Mouse (Mus musculus): ENCODE data around the gene Pafah1b2.

The Pafah1b2 gene

DNA sequence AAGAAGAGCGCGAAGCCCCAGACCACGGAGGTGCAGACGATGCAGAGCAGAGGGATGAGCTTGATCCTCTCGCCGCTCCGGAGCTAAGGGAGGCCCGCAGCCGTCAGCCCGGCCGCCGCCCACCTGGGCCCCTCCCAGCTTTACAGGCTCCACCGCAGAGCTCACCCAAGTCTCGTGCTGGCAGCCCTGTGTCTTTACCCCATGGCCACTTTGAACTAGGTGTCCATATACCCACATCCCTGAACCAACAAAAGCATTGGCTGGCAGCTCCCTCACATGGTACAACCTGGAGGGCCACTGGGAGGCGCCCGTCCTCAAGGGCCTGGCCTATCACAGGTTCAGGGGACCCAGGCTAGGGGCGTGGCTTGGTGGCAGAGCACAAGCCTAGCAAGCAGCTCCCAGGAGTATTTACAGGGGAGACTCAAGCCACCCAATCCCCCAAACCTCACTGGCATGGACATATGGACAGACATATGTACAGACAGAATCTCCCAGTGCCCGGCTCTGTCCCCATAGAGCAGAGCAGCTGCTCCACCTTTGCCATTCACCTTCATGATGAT is 71.1 kb downstream of the Pafah1b2 start:
- peak in 1 of 2 experiments; percentile 29 for DNase-seq

DNA sequence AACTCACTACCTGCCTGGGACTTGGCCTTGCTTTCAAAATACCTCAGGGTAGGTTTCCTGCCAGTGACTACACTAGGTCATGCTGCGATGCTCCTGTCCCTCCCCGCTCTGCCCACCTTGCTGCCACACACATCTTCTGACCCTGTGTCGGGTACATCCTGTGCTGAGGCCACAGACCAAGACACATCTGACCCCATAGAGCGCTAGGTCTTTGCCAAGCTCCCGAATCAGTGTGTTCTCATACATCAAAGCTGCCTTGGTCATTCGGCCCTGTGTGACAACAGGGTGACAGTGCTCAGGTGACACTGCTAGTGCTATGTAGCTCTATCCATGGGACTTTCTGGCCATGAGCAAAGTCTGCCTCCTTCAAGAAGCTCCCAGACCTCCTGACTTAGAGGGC is 72.7 kb downstream of the Pafah1b2 start:
- no peak for DNase-seq

DNA sequence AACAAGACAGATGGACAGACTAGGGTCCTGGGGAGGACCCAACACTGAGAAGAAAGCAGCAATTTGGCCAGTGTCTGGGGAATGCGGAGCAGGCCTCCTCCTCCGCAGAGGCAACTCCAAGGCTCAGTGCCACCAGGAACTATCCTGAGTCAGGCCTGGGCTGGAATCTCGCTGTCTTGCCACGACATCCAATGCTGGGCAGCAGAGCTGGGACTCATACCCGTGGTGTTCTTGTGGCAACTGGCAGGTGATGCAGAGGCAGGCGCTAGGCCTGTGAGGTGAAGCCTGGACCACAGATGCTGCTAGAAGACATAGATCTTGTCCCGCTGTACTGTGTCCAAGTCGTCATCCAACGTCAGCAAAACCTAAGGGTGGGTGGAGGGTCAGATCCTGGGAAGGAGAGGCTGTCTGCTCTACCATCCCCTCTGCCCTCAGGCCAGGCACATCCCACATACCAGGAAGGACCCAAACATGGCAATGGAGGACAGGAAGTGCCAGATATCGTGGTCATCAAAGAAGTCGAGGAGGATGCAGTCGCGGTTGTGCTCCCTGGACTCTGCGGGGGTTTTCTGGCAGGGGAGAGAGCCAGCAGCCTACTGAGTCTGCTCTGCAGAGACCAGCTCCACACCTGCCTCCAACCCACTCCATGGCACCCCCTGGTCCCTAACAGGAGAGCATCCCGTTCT is 73.4 kb downstream of the Pafah1b2 start:
- DNase-seq: no peak

DNA sequence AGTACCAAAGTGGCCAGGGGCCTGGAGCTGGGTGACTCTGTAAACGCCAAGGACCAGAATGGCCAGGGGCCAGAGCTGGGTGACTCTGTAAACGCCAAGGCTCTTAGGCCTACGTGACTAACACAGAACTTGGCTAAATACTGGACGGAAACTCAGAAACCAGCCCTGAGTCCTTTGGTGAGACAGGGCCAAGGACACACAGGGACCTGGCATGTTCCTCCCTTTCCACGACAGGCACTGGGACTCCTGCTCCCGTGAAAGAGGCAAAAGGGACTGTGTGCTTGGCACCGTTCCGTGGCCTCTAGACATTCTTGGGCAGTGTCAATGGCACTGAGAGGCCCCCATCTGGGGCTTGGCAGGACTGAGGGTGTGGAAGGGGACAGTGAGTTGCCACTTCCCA is 74.4 kb downstream of the Pafah1b2 start:
- no peak for DNase-seq

DNA sequence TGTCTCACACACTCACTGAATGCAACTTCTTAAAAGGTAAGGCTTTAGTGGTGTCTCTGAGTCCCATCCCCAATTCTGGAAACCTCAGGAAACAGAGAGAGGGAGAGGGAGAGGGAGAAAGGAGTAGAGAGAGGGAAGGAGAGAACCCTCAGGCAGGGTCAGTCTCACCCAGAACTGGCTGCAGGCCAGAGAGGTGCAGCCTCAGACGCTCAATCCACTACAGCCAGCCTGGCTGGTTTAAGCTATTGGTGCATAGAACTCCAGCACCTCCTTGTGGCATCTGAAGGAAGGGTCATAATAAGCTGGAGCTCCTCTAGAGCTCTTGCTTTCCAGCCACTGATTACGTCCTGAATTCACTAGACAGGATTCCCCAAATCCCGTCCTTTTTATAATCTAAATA is 75.6 kb downstream of the Pafah1b2 start:
- DNase-seq: peak; percentile 62 to 77

DNA sequence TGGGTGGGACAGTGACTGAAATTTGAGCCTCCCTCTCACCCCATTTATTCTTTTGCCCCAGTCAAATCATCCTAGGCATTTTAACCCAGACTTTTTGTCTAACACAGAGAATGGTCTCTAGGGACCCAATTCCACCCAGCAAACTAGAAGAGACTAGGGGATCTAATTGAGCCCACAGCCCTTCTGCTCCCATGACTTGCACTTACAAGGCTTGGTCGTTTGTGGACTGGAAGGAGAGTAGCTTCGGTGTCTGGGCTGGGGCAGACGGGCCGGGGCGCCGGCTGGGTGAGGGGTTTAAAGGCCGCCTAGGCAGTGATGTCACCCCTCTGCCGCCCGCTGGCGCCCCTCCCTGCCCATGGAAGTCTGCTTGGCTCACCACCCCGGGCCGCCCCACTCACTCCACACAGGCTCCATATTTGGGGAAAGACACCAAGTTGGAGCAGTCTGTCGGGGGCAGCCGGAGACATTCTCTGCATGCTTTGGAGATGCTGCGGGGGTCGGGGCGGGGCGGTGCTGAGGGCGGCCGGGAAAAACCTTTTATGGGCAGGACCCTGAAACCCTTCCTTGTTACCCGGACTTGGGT is 76.8 kb downstream of the Pafah1b2 start, which contains the start of gene Tagln:
Gene Tagln, minus strand, starts transcription at position 431 of the 583 bp plus-strand sequence.
- DNase-seq: peak; percentile 35 to 50

DNA sequence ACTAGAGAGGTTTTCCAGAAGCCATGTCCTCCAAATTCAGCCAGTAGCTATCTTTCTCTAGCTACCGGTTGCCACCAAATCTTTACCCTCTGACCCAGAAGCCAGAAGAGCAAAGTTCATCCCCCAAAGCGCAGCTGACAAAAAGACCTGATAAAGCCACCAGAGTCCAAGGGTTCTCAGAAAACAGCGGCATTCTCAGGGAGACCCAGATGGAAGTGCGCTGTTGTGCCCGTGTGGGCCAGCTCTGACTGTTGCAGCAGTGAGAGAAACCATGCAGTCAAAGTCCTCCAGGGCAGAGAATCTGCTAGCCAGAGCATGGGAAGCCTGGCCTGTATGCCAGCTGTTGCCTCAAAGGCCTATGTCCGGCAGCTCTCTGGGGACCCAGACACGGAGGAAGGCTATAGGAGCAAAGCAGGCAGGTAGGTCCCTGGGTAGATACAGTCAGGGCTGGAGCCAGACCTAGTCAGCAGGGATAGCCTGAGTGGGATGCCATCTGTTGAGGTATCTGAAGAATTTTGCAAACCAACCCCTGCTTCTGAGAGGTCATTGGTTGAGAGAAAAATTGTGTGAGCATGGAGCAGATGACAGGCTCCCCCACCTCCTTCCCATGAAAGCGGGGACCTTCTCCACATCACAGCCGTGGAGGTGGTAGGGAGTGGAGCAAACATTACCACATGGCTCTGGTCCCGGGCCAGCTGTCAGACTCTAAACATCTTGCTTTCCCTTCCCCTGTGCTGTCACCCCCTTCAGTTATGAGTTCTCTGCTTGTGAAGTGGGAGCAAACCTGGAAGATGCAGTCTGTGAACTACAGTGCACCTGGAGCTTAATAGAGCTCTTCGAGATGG is 79.7 kb downstream of the Pafah1b2 start:
- peak in 1 of 2 experiments; percentile 29 for DNase-seq

DNA sequence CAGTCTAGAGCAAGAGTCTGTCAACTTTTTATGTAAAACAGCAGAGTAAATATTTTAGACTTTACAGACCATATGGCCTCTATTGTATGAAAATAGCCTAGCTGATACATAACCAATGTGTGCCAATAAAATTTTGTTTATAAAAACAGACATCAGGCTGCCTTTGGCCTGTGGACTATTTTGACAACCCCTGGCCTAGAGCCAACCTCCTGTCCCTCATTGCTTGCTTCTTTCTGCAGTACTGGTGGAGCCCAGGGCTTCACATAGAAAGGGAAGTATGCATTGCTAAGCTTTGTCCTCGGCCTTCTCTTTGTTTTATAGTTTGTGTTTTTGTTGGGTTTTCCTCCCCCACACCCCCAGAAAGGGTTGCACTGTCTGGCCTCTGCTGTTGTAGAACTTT is 80.5 kb downstream of the Pafah1b2 start:
- no peak for DNase-seq

DNA sequence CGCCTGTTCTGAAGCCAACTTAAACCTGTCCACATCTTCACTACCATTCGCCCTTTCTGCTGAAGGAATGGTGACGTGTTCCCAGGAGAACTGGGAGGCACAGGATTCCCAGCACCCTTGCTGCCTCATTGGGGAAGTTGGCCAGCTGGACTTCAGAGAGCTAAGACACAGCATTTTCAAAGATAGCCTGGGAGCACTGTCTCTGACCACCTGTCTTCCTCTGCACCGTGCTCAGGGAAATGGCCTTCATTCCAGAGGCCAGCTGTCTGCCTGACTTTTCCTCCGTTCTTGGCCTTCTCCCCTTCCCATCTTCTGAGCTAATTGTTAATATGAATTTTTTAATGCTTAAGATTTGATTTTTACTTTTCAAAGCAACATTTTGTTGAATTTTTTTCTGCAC is 83.2 kb downstream of the Pafah1b2 start:
- DNase-seq: no peak

DNA sequence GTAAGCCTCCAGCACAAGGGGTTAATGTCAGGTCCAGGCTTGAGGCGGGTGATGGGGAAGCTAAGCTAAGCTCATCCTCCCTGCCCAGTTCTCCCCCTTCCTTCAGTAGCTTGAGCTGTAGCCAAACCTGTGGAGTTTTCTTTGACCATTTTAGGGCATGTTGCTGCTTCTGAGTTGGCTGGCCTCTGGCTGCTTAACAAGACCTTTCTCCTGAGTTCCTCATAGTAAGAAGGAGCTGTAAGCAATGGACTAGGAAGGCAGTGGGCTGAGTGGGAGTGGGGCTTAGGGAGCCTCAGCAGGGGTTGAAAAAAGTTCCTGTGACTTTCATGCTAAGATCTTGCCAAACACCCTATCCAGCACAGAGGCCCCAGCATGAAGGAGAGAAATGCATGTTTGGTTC is 92.6 kb downstream of the Pafah1b2 start:
- DNase-seq: no peak

DNA sequence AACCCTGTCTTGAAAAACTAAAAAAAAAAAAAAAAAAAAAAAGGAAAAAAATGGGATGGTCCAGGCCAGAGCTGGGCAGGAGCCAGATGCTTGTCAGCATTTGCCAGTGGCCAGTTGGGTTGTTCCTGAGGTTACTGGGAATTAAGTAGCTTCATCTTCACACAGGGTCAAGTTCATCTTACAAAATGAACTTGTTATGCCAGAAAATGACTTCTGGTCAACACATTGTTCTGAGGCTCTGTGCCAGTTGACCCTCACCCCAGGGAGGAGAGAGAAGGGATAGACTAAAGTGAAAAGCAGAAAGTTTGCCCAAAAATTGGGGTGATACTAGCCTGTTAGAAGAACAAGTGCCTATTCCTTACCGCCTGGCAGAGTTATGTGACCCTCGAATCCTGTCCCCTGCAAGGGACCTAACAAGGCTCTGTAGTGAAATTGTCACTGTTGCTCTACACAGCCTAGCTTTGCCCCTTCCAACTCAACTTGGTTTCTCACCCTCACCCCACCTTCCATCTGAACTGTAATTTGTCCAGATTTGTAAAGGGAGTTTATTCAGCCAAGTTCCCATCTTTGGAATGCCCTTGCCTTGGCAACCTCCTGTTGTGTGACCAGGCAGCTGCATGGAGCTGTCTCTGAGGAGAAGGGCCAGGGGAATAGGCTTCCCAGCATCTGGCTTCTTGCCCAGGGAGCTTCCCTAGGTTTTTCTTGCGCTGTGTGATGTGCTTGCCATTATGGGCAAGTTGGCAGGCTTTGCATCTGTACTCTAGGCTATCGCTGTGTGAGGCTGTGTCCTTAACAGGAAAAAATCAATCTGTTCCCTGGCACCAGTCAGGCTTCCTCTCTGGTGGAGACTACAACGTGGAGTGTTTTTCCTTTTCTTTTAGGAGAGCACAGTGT is 95.2 kb downstream of the Pafah1b2 start:
- DNase-seq: peak; percentile 70 to 75

DNA sequence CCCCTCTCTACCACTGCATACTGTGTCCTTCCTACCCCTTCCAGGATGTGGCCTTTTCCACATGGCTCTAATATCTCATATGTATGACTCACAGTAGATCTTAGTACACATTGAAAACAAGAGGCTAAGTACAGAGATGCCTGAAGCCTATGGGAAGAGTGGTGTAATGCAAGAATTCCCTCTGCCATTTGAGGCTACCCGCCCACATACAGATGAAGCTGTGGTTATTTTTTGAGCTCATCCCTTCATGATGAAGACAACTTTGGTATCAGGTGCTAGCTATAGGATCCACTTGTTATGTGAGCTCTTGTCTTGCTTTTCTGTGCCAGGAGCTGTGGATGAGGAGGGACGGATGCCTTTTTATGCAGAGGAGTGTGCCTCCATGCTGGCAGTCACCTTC is 96.8 kb downstream of the Pafah1b2 start:
- no peak for DNase-seq
